Mouse (Mus musculus) fibroblast of lung, adult 2 months (primary cell): ENCODE data around the gene Hnrnpa0.
"Not testable (repeated sequence)": the region's sequence is repeated elsewhere in the genome, so short reads cannot be mapped to it uniquely, and the experiment has no call there.

Experiments used
- DNase-seq: peaks from one replicate; pipeline ENCODE4 v3.0.0-alpha.2; 2011; ENCODE audit warnings: low read depth

The Hnrnpa0 gene

DNA sequence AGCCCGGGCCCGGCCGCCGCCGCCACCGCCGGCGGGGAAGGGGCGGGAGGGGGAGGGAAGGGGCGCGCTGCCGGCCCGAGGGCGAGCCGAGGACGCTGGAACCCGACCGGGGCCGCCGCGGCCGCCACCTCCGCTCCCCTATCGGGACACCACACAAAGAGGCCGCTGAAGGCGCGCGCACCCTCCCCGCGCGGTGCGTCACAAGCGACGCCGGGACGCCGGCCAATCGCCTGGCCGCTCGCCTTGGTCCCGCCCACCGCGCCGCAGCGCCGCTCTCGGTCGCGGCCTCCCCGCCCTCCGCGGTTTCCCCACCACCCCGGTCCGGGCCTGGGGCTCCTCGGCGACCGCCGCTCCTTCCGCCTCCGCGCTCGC lies at the start of gene Hnrnpa0:
Hnrnpa0 (minus strand) TSS at position 161 of the 372 bp plus-strand sequence.
- no peak for DNase-seq

DNA sequence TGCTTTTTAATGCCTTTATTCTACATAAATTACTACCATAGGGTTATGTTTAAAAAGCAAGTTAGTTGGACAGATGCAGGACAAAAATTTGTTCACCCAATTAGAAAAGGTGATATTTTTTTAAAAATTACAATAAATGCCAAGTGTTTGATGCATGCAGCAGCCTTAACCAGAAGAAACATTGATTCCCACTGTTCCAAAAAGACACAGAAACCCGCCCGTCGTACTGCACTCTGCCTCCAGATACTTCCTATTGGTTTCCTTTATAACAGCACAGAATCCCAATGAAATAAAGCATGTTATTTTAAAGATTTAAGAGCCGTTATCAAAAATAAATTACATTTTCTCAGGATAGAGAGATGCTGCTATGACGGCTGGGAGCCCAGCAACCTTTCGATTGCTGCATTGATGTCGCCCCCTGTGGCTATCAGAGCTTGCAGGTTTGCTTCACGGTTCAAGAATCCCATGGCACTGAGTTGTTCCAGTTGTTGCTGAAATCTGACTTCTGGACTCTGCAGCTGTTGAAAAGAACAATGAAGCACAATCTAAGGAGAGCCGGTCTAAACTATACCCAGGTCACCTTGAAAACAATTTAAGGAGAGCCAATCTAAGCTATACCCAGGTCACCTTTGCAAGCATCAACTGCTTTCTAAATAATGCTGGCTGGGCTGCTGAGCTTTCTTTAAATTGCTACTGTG lies 49.3 kb upstream of the Hnrnpa0 start:
- DNase-seq, result no peak

DNA sequence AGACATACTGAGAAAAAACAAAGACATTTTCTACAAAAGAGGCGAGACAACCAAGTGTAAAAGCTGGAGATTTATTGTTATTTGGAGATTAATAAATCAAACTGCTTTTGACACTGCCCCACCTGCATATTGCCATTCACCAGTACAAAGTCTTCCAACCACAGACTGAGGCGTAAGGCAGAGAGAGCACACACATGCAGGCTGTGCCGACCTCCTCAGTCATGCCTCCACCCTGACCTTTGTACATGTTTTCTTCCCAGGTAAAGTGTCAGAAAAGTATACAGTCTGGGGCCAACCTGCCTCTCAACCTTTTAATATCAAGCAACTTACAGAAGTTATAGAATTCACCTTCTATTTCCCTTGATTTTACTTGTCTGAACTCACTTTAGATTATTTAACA lies 47.7 kb upstream of the Hnrnpa0 start:
- no peak for DNase-seq

DNA sequence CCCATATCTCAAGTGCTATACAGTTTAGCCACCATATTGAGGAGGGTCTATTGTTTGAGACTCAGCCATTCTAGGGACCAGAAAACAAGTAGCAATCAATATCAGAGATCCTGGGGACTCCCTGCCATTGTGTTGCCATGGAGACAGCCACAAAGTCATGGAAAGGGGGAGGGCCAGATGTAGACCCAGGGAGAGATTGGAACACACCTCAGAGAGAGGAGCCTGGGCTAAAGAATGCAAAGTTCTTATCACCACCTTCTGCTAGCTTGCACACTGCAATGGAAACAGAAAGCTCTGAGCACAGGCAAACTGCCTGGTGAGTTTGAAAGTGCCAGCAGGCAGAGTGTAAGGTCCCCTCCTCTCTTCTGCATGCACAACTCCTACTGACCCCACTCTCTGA lies 39.8 kb upstream of the Hnrnpa0 start:
- DNase-seq, result no peak

DNA sequence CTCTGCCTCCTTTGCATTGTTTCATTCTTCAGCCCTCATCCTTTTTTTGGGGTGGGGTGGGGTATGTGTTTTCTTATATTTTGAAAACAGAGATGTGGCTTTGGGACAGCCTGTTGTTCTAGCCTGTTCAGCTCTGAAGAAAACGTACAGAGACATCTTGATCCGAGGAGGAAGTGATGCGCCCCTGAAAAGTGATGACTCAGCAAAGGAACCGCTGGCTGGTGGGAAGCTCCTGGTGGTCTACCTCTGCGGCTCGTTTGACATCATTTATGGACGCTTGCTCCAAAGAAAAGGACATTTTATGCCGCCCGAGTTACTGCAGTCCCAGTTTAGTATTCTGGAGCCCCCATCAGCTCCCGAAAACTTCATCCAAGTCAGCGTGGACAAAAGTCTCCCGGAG lies 35.0 kb upstream of the Hnrnpa0 start:
- DNase-seq, result no peak

DNA sequence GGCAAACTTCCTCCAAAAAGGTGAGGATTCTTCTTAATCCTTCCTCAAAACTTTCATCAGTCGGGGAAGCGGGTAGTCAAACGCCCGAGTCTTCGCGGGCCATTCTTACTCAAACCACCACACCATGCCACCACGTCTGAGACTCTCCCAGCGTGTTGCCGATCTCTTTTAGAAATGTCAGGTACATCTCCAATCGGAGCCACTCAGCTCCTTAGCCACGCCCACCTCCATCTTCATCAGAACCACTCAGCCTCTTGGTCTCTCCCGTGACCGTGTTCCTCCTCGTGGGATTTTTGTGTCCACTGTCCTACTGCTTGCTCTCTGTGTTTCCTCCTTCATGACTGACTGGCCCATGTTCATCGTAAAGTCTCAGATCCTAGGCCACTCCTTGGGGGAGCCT lies 32.4 kb upstream of the Hnrnpa0 start:
- DNase-seq, result no peak

DNA sequence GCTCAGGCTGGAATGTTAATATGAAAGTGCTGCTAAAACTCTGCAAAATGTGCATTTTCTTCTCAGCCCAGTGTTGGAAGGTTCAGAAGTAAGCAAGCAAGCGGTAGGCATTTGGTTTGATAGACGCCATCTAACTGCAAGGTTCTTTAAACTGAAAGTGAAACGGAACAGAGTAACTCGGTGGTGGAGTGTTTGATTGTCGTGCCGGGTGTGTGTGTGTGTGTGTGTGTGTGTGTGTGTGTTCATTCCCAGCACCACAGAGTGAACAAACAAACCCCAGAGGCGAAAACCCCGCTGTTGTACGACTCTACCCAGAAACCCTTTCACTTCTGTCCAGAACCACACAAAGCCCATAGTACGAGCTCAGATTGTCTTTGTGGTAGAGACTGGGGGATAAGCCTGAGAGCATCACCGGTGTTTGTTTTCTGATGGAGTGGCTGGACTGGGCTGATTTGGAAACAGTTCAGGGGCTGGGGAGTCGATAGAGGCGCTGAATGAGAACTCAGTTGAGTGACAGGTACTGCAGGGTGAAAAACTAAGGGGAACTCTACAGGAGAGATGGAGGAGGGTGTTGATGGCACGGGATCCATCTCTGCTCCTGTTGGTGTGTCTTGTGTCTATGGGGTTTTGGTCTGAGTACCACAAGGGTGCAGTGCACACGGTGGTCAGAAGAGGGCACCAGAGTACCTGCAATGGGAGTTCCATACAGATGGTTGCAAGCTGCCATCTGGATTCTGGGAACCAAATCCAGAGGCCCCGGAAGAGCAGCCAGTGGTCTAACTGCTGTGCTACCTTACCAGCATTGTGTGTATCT lies 29.9 kb upstream of the Hnrnpa0 start:
- DNase-seq, result peak; percentile 88

DNA sequence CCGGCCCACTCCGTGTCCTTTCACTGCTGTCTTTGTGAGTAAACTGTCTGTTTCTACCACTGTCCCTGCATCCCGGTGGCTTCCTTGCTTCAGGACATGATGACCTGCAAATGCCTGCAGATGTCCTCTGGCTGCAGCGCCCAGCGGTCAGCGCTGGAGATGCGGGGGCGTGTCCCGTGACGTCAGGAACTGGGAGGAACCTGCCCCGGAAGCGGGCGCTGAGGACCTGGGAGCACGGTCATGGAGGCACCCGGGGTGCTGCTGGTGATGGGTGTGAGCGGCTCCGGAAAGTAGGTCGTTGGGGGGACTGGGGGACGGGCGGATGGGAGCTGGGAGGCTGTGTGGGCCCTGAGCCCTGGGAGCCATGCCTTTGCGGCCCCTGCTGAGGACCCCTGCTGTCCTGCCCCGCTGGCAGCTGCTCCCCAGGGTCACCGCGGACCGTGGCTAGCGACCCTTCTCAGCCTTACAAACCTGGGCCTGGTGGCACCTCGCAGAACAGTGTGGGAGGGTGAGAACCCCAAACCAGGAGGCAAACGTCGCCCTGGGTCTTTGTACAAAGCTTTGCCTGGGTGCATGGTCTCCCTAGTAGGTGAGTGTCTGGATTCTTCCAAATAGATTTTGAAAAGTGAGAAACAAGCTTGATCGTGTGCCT lies 29.2 kb upstream of the Hnrnpa0 start, which contains the start of gene Idnk:
Idnk (plus strand) TSS at position 203 of the 652 bp plus-strand sequence.
- peak; percentile 49 for DNase-seq

DNA sequence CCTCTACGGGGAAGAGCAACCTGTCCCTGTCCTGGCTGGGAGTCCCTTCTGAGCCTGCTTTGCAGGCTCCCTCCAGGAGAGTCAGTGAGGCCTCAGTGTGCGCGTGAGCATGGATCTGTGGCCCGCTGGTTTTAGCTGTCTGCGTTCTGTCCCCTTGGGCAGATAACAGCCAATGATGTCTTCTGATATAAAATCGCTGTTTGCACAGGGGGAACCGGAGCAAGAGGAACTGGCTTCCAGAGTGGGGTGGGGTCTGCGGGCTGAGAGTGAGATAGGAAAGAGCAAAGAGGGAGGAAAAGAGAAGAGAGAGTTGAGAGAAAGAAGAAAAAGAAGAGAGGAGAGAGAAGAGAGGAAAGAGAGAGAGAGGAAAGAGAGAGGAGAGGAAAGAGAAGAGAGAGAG lies 28.7 kb upstream of the Hnrnpa0 start:
- no peak for DNase-seq

DNA sequence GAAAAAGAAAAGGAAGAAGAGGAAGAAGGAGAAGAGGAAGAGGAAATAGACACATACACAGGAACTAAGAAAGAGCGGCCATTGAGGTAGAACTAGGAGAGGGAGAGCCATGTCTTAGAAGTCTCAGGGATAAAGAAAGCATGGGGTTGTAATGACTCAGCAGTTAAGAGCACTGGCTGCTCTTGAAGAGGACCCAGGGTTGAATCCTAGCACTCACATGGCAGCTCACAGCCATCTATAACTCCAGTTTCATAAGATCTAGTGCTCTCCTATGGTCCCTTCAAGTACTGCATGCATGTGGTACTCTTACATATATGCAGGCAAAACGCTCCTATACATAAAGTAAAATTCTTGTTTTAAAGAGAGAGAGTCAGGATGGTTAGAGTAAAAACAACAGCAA lies 27.7 kb upstream of the Hnrnpa0 start:
- no peak for DNase-seq

DNA sequence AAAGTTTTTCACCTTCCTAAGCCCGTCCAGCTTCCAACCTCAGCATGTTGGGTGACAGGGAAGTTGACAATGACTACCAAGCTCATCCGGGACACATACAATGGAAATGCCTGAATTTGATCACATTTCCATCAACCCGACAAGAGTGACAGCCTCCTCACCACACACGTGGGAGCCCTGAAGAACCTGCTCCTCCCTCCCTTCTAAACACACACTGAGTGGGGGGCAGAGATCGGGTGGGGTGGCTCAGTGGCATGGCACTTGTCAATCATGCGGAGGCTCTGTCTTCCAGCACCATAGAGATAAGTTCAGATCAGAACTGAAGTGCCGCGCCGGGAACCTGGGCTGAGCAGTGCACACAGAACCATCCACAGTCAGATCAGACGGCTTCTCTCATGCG lies 22.1 kb upstream of the Hnrnpa0 start:
- DNase-seq, result no peak

DNA sequence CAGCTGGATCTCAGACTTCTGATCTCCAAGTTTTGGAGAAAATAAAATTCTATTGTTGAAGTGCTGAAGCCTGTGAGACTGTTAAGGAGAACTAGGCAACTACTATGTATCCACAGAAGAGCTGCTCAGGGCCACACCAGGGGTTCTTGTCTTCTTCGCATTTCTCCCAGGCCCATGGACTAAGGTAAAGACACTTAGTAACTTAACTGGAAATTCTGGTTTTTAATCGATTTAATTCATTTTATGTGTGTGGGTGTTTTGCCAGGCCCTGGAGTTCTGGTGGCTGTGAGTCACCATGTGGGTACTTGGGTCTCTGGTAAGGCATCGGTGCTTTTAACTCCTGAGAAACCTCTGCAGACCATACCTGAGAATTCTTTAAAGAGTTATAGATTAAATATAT lies 21.3 kb upstream of the Hnrnpa0 start:
- no peak for DNase-seq

DNA sequence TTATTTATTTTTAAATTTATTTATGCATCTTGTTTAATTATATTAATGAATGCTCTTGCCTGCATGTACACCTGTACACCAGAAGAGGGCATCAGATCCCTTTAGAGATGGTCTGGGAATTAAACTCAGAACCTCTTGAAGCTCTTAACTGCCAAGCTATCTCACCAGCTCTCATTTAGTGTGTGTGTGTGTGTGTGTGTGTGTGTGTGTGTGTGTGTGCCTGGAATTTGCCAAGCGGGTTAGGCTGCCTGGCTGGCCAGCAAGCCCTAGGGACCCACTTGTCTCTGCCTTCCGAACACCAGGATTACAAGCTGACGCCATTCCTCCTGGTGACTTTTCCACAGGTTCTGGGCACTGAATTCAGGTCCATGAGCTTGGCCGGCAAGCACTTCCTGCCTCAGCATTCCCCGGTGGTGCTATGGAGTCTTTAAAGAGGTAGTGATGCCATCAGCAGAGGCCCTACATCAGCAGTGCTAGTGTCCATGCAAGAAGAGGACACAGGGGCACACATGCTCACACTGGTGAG lies 20.7 kb upstream of the Hnrnpa0 start:
- no peak for DNase-seq

DNA sequence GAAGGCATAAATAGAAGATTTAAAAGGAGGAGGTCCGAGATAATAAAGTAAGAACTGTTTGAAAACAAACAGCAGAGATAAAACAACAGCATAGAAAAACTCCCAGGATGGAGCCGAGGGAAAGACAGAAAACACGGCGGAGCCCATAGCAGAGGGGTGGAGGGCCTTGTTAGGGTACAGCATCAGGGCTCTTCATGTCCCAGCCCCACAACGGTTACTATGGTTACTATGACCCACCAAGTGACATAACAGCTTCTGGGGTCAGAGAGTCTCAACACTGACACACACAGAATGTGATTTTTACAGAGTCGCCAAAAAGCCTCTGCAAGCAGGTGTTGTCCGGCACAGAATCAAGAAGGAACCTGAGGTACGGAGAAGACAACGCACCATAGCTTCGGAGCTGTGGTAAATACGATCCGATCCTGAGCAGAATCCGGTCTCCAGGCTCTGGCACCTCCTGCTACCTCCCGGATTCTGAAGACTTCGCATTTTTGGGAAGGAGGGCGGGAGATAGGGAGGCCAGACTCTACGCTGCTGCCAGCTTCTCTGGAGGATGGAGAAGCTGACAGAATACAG lies 20.0 kb upstream of the Hnrnpa0 start:
- DNase-seq, result peak; percentile 41

DNA sequence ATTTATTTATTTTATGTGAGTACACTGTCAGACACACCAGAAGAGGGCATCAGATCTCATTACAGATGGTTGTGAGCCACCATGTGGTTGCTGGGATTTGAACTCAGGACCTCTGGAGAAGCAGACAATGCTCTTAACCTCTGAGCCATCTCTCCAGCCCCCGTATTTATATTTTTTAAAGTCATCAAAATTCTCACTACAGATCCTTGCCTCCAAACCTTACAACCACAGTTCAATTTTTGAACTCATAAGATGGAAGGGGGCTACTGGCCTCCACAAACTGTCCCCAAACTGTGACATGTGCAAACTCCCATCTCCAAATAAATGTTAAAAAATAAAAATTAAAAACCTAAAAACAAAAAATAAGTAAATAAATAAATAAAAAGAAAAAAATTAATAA lies 19.4 kb upstream of the Hnrnpa0 start:
- DNase-seq, result no peak

DNA sequence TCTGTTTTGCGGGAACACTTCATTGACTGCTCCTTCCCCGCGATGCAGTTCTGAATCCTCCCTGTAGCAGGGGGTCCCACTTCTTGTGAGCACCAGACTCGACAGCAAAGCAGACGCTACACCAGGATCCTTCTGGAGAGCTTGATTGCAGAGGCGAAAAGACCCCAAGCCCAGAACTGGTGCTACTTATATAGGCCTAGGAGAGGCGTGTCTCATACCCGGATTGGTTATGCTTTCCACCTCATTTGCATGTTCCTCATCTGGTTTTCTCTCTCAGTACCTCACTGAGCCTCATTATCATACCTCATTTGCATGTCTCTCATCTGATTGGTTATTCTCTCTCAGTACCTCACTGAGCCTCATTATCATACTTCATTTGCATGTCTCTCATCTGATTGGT lies 18.2 kb upstream of the Hnrnpa0 start:
- not testable (repeated sequence) for DNase-seq

DNA sequence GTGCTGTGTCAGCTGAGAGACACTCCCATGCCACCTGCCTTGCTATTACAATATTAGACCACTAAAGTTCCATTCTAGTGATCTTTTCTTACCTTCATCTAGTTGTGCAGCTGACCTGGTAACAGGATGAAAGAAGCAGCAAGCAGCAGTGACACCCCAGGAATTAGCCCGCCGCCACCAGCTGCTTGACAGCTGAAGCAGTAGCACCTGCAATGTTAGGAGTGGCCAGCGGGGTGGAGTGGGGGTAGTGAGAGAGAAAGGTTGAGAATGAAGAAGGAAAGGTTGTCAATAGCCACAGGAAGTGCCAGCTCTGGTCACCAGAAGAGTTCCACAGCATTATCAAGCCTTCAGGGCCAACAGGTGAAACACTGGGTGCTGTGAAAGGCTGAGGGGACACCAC lies 3.3 kb upstream of the Hnrnpa0 start:
- DNase-seq, result no peak

DNA sequence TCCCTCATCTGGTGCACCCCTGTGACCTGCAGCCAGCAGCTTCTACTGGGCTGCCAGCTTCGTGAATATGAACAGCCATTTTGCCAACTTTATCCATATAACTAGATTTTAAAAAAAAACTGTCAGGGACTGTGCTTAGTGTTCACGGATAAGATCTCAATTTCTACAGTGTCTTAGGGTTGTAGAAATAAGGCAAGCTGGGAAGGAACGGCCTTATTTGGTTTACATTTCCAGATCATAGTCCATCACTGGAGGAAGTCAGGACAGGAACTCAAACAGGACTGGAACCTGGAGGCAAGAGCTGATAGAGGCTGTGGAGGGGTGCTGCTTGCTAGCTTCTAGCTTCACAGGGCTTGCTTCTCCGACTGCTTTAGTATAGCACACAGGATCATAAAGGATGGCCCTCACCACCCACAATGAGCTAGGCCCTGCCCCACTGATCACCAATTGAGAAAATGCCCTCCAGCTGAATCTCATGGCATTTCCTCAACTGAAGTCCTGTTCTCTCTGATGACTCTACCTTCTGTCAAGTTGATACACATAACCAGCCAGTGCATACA lies 1.4 kb upstream of the Hnrnpa0 start:
- DNase-seq, result no peak

DNA sequence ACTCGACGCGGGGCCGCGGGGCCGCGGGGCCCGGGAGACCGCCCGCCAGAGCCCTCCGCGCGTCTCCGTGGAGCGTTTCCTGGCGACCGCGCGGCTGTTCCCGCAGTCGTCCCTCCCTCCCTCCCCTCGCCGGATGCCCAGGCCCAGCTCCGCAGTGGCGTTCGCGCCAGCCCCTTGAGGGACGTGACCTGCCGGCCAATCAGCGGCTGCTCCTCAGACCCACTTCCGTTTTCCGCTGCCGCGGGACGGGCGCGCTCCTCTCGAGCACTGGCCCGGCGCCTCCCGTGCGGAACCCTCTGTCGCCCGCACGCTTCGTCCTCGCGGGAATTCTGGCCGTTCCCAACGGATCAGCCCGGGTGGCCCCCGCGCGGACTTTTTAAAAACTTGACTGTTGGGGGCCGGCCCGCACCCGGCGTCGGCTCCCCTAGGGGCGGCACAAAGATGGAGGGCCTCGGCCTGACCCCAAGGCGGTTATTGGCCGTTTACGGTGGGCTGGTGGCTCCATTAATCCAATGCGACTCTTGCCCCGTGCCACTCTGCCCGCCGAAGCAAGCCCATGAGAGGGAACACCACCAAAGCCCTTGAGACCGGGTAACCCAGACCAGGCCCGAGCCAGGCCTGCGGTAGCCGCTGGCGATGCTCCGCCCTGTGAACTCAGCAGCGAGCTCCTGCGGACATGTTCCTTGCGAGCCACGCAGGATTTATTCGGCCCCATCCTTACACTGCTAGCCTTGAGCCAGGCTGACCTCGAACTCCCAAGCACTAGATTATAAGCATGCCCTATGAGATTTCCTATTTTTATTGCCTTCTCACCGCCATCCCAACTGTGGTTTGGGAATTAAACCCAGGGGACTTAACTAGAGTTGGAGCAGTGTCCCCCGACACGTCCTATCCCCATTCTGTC lies 664 bp upstream of the Hnrnpa0 start:
- DNase-seq, result peak; percentile 76

DNA sequence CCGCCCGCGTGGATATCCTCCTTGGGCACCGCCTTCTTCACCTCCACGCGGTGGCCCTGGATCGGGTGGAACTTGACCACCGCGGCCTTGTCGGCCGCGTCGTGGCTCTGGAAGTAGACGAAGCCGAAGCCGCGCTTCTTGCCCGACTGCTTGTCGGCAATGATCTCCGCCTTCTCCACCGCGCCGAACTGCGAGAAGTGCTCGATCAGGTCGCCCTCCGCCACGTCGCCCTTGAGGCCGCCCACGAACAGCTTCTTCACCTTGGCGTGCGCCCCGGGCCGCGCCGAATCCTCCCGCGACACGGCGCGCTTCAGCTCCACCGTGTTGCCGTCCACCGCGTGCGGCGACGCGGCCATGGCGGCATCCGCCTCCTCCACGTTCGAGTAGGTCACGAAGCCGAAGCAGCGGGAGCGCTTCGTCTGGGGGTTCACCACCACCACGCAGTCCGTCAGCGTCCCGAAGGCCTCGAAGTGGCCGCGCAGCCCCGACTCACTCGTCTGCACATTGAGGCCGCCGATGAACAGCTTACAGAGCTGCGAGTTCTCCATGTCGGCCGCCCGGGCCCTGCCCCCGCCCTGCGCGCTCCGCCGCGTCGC lies 492 bp downstream of the Hnrnpa0 start:
- no peak for DNase-seq
